Mouse (Mus musculus): ENCODE measurements around the gene Aldh4a1. TPM values are rescaled to one million over a fixed set of nuclear protein-coding genes. Genes with fewer than 3 reads are reported as not detected.

The Aldh4a1 gene
- 9.1 TPM for polyA plus RNA-seq (2015; fragmentation: Illumina TruSeq; extraction: RNeasy Lipid Tissue Mini Kit (QIAGEN cat#74804); ENCODE audit: insufficient read depth, low read depth, low replicate concordance)

GRCm38 (mm10) chr4:139622373-139623282 is at the start of gene Aldh4a1:
Gene Aldh4a1 (plus strand): TSS chr4:139622866.

GRCm38 (mm10) chr4:139602357-139603244 is 20.1 kb upstream of the Aldh4a1 start, which contains the start of gene Gm21969:
Gene Gm21969 (plus strand): TSS chr4:139603186.

GRCm38 (mm10) chr4:139653238-139653637 is 30.6 kb downstream of the Aldh4a1 start, which contains the start of gene Tas1r2:
Gene Tas1r2 (plus strand): TSS chr4:139653538.

Other genes starting within 250 kb of the Aldh4a1 start
- 4.2 TPM for gene Iffo2, start 92.3 kb upstream of the Aldh4a1 start, polyA plus RNA-seq (2015; fragmentation: Illumina TruSeq; extraction: RNeasy Lipid Tissue Mini Kit (QIAGEN cat#74804); ENCODE audit: insufficient read depth, low read depth, low replicate concordance)
- not detected for gene Gm21969, start 19.7 kb upstream of the Aldh4a1 start, polyA plus RNA-seq (2015; fragmentation: Illumina TruSeq; extraction: RNeasy Lipid Tissue Mini Kit (QIAGEN cat#74804); ENCODE audit: insufficient read depth, low read depth, low replicate concordance)
- not detected for gene Tas1r2, start 30.7 kb downstream of the Aldh4a1 start, polyA plus RNA-seq (2015; fragmentation: Illumina TruSeq; extraction: RNeasy Lipid Tissue Mini Kit (QIAGEN cat#74804); ENCODE audit: insufficient read depth, low read depth, low replicate concordance)
- gene Pax7, start 210.7 kb downstream of the Aldh4a1 start, polyA plus RNA-seq (2015; fragmentation: Illumina TruSeq; extraction: RNeasy Lipid Tissue Mini Kit (QIAGEN cat#74804); ENCODE audit: insufficient read depth, low read depth, low replicate concordance), result not detected